Mouse (Mus musculus): Measurements from ENCODE around the gene Zfp84.
"Not testable (repeated sequence)": the region's sequence is repeated elsewhere in the genome, so short reads cannot be mapped to it uniquely, and the experiment has no call there.

Zfp84 gene

DNA sequence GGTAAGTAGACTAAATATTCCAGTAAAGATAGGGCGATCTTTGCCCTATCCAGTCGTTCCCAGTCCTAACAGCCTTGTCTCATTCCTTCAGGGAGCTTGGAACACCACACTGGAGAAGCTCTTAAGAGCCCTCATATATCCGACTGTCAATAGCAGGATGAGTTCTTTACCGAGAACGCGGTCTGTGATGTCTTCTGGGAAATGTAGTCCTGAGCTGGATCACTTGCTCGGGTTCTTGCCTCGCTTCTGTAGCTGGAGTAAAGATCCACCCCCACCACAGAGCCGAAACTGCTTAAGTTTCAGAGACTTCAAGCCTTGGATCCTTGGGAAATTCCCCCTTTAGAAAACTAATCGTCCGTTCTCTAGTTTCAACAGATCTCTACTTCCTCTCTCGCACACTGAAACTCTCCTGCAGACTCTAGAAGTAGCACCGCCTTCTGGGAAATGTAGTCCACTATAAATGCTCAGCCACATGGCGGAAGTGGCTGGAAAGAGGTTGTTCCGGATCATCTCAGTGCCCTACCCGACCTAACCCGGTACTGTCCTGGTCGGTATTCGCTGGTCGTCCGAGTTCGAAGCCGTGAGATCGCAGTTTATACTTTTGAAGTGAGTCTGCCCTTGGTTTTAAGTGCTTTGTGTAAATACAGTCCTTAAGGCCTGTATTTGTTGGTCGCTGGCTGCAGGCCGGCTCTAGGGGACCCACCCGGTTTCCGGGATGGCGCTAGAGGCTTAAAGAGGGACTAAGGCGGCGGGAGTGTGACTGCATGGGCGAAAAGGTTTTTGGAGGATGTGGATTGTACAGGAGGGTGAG lies at the start of gene Zfp84:
Gene Zfp84, plus strand, starts transcription at position 463 of the 811 bp plus-strand sequence.
- peak; percentile 89 for DNase-seq

DNA sequence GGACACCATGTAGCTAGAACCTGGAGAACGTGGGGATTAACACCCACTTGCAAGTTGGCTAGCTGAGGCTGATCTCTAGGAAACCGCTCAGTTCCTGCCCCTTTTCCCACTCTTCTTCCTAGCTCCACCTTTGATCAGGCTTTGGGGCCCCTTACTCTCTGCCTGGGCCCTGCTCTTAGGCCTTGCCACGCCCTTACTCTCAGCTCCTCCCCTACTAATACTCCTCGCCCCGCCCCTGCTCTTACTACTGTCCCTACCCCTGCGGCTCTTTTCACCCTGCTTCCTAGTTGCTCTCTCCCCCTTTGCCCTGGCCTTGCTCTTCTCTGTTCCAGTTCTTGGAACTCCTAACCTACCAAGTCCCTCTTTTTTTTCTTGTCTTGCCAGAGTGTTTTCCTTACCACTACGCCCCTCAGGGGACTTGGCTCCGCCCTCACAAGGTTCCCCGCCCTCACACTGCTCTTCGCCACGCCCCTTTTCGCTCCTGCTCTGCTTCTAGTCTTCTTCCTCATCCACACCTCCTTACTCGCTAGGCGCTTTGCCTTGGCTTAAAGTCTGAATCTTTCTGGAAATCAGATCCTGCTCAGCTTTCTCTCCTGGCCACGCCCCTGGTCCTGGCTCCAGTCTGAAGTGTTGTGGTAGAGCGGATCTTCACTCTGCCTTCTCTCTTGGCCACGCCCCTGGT lies 42.8 kb upstream of the Zfp84 start:
- DNase-seq: not testable (repeated sequence)

DNA sequence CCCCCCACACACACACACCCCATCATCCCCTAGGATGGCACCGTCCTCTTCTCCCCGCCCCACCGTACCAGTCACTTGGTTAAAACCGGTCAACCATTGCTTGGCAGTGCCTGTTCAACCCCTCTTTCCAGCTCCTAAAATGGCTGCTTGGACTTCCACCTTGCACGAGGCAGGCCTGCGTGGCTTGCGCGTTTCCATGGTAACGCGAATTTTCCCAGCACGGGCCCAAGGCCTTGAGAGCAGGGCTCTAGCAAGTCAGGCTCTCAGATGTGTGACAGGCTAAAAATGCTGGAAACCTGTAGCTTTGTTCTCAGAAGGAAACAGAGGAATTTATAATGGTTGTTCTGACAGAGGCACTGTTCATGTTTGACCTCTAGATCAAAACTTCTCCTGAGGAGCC lies 41.5 kb upstream of the Zfp84 start, which contains the start of gene Catsperg2:
Gene Catsperg2, minus strand, starts transcription at position 173 of the 400 bp plus-strand sequence.
- DNase-seq: not testable (repeated sequence)

DNA sequence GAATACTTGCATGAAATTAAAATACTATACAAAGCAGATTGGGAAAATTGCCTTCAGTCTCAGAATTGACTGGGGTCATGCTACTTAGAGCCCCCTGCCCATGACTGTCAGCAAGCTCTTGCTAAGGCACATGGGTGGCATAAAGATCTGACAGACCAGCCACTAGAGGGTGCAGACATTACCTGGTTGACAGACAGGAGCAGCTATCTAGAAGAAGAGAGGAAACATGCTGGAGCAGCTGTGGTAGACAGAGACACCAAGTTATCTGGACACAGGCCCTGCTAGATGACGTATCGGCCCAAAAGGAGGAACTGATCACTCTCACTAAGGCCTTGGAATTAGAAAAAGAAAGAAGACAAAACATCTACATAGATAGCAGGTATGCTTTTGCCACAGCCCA lies 40.3 kb upstream of the Zfp84 start:
- DNase-seq: no peak

DNA sequence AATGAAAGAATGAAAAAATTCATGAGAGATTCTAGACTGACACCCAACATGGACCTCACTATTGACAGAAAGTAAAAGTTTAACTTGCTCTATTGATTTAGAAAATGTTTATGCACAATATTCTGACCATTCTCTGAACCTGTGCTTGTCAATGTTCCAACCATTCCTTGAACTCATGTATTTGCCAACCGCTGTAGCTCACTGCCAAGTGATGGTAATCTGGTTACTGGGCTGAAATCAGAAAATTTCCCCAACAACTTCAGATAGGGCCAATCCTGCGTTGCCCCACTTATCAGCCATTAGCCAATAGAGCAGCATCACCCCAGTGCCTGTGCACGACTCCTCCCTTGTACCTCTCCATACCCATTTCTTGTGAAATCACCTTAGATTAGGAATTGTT lies 26.1 kb upstream of the Zfp84 start:
- DNase-seq: no peak

DNA sequence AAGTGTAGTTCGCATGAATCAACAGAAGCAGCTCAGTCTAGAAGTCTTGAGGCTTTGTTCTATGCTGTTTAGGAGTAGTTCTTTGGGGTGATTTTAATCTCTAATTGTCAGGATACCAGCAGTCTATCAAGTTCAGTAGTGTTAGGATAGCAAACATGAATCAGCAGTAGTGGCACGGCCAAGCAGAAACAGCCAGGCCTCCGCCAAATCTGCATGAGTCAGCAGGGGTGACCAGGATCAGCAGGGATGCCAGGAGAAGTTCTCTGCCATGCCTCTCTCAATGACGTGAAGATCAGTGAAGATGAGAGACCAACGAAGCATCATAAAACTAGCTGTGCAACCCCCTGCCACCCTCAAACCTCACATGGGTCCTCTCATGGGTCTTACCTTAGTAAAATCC lies 7.9 kb upstream of the Zfp84 start:
- DNase-seq: no peak

DNA sequence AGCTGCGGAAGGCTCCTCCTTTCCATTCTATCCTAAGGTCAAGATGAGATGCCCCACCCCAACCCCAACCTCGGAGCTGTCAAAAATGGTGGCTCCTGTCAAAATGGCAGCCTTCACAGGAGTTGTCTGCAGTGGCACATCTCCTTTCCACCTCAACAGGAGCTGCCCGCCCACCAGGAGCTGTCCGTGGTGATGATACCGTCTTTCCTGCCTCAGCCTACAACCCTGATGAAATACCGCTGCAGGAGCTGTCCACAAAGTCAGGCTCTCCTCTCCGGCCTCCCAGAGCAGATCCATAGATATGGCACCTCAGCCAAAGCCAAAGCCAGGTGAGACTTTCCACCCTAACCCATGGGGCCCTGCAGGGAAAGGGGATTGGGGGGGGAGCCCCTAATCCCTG lies 3.6 kb upstream of the Zfp84 start:
- DNase-seq: no peak

DNA sequence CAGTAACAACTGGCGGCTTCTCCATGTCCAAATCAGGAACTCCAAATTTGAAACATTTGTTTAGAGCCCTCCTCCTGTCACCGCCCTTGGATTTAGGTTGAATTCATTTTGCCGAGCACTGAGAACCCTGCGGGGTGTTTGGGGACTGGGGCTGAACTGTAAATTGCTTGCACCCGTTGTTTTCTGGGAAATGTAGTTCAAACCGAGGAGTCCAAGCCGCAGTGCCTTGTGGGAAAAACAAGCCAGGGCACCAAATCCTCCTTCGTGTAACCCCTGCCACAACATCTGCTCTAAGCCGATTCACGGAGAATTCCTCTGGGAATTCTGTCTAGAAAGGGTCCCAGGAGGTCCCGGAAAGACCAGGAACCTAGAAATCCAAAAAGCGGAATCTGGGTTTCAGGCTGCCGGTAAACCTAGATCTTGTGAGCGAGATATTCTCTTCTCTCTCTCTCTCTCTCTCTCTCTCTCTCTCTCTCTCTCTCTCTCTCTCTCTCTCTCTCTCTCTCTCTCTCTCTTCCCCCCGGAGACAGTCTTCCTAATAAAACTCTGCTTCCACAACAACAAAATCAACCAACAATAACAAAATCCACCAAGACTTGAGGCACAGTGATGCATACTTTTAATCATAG lies 1.2 kb upstream of the Zfp84 start:
- DNase-seq: peak; percentile 86

DNA sequence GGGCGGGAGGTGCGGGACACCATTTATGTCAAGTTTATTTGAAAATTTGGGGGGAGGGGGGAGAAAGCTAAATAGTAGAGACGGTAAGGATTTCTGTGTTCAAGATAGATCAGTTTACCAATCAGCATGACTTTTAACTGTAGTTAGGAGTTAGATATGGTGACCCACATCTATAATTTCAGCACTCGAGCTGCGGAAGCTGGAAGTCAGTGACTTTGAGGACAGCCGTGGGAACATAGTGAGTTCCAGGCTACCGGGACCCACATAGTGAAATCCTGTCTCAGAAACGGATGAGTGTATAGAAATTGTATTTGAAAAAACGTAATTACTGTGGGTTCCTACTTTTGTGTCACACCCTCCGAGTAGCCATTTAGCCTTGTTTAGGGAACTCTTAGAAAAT lies 628 bp downstream of the Zfp84 start:
- DNase-seq: no peak

DNA sequence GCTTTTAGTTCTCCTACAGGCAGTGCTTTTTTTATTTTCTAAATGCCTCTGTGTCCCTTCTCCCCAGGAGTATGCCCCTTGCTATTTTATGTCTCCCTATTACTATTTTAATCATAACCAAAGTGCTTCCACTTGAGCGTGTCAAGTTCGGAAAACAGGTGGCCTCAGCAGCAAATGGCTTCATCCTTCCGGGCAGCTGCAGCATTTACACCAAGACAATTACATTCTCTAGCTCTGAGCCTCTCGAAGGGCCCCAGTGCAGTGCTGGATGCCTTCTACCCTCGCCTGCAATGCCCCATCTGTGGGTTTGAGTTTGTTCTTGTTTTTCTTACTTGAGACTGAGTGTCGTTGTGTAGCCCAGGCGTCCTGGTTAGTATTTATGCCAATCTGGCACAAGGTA lies 5.2 kb downstream of the Zfp84 start:
- DNase-seq: peak; percentile 0

DNA sequence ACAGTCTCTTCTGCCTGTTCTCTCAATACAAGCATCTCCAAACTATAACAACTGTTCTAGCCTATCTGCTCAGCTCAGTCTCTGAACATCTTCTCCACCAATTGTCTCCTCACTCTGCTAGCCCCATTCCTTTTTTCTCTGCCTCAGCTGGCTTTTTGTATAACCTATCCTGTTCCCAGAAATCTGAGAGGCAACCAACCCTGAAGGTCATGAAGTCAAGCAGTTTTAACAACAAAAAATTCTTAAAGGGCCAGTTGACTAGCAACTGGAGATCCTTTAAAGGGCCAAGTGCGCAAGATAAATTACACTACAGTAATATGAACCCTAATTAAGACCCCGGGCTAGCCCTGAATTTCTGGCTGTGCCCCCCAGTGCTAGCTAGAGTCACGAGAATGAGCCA lies 6.0 kb downstream of the Zfp84 start:
- peak; percentile 2 for DNase-seq

DNA sequence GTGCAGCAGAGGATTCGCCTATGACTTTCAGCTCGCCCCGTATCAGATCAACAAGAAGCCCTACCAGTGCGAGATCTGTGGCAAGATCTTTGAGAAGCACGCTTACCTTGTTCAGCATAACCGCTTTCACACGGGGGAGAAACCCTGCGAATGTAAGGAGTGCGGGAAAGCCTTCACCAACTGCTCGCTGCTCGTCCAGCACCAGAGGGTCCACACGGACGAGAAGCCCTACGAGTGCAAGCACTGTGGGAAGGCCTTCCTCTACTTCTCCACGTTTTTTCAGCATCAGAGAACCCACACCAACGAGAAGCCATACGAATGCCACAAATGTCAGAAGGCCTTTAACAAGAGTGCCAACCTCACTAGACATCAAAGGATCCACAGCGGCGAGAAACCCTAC lies 8.2 kb downstream of the Zfp84 start:
- no peak for DNase-seq

DNA sequence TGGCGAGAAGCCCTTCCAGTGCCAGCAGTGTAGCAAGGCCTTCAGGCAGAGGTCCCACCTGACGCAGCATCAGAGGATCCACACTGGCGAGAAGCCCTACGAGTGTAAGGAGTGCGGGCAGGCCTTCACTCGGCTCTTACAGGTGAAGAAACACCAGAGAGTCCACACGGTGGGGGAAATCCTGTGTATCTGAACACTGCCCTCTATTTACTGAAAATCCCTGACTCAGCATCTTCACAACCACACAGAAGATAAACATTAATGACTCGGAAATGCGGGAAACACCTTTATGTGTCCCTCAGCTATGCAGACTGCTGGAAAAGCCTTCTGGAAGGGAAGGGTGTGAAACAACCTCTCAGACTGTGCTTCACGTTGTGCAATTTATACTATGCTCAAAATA lies 9.0 kb downstream of the Zfp84 start:
- DNase-seq: no peak

DNA sequence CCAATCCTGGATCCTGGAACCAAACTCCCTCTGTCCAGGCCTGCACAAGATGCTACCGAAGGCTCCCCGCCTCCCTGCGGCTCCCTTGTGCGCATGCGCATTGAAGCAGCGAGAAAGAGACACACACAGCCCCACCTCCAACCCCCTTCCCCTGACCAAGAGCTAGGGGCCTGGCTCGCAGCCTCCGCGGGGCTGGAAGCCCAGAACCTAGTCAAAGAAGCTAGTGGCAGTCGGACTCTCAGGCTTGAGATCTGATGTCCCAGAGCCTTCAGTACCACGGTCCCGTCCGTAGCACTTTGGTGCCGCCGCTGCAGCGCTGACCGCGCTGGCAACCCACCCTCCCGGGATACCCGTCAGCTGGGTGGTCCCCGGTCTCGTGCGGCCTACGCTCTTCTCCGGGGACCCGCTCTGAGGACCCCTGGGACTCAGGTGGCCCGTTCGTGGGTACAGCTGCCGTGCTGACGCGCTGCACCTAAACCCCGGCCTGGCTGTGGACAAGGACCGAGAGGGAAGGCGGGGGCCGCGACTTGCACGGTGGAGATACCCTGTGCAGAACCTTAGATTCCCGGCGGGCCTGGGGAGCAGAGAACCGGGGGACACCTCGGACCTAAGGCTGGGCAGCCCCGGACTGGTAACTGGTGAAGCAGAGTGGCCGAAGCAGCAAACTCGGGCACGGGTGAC lies 15.7 kb downstream of the Zfp84 start, which contains the start of gene Zfp30:
Gene Zfp30, plus strand, starts transcription at position 128 of the 681 bp plus-strand sequence.
- DNase-seq: peak; percentile 91

DNA sequence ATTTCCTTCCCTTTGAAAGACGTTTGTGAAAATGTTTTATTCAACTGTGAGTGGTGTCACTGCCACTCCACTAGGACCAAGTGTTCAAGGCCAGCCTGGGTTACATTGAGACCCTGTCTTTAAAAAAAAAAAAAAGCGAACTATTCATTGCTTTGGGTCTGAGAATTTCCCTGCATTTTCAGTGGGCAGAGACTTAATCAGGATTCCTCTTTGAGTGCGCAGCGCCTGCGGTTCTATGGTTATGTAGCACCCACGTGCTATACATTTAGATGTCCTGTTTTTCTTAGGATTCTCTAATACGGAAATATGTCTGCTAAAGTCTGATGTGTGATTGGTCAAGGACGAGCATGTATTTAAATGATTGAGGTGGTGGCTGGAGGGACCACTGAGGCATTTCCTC lies 16.7 kb downstream of the Zfp84 start:
- DNase-seq: no peak

DNA sequence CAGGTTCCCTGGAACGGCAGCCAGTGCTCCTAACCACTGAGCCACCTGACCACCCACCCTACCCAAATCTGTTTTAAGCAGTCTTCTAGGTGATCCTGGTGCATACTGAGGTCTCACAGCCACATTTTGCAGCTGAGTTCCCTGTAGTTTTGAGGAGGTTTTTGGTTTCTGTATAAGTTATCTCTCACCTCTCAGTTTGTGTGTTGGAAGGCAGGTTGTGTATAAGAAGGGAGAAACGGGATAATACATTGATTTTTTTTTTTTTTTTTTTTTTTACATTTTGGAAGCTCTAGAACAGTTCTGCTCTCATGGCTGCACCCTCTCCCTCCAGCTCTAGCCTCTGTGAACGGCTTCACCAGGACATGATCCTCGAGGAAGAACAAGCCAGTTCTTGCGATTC lies 17.5 kb downstream of the Zfp84 start:
- no peak for DNase-seq

DNA sequence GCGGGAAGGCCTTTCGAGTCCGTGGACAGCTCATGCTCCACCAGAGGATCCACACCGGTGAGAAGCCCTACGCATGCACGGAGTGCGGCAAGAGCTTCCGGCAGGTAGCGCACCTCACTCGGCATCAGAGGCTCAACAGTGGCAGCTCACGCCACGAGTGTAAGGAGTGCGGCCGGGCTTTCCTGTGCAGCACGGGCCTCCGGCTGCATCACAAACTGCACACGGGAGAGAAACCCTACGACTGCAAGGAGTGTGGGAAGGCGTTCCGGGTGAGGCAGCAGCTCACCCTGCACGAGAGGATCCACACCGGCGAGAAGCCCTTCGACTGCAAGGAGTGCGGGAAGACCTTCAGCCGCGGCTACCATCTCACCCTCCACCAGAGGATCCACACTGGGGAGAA lies 24.6 kb downstream of the Zfp84 start:
- DNase-seq: no peak

DNA sequence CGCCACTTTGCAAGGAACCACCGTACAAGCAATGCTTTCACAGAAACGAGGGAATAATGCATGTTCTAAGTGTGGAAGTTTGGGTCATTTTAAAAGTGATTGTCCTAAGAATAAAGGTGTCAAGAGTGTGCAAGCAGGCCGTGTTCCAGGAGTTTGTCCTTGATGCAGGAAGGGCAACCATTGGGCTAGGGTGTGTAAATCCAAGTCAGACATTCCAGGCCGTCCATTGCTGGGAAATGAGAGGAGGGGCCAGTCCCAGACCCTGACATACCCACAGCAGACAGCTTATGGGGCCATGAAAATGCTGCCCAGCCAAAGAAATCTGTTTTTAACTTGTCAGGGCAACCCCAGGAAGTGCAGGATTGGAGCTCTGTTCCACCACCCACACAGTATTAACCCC lies 38.7 kb downstream of the Zfp84 start:
- no peak for DNase-seq

DNA sequence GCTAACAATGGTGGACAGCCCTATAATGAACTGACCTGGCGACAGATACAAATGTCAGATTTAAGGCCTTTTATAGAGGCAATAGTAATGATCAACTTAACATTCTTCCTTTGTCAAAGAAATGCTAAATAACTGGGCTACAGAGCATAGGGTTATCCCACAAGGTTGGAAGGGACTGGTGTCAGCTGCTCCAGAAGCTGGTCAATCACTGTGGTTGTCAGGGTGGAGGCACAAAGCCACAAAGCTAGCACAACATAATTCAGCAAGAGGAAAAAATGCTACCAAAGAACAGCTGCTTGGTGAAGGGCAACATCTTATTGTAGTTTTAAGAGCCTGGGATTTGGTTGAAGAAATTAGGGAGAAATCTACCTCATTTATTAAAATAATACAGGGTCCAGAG lies 43.9 kb downstream of the Zfp84 start:
- DNase-seq: no peak

DNA sequence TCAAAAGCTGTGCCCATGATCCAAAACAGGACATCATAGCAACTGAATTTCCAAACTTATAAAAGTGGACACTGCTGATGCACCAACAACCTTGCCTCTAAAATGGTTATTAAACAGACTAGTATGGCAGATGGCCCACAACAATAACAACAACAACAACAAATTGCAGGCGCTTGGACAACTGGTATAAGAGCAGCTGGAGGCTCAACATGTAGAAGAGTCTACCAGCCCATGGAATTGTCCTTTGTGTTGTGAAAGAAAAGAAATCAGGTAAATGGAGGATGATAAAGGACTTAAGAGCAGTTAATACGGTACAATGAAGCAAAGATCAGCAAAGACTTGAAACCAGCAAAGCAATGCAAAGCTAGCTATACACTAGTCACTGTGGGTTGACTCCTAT lies 46.0 kb downstream of the Zfp84 start:
- DNase-seq: no peak

DNA sequence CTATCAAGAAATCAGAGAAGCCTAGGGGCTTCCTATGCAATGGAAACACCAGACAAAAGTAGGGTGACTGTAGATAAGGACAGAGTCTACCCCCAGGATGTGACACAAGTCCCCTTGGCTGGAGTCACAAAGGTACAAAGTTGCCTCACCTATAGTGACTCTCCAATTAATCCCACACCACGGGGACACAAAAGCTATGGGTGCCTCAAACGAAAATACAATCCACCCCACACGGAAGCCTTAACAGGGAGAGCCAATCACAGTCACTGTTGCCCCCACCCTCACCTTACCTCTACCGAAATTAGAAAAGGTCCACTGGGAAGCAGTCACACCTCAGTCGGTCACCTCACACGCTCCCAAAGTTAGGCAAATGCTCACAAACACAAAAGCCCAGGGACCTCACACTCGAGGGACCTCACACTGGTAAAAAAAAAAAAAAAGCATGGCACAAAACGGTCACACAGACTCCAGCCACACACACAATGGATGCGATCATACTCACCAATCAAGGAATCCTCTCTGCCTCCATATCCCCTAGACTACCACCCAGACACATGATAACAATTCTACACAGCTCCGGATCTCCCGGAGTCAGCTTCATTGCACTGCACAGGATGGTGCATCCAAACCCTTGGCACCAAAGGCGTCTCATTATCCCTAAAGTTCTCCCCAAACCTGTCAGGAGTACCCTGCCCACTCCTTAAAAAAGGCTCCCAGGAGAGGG lies 46.9 kb downstream of the Zfp84 start:
- no peak for DNase-seq

DNA sequence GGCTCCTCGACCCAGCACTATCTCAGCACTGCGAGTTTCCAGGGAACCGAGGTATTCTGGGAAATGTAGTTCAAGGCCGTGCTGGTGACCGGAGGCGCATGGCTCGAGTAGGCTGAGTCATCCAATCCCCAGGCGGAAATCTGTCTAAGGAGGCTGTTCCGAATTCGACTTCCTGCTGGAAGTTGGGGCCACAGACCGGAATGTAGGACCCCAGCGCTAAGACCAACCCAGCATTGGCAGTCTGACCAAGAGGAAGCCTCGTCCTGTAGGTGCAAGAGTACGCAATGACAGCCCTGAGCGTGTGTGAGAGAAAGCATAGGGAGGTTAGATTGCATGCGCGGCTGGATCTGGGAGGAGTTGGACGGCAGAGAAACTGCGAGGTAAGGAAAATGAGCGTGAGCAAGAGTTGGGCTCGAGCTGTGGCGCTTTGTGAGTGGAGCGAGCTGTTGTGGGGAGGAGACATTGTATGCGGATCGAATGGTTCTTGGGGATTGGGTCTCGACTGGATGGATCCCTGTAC lies 47.6 kb downstream of the Zfp84 start, which contains the start of gene Zfp790:
Gene Zfp790, plus strand, starts transcription at position 205 of the 520 bp plus-strand sequence.
- DNase-seq: peak; percentile 91
